Mouse (Mus musculus): Measurements from ENCODE around the gene Bgn.

Gene Bgn

DNA sequence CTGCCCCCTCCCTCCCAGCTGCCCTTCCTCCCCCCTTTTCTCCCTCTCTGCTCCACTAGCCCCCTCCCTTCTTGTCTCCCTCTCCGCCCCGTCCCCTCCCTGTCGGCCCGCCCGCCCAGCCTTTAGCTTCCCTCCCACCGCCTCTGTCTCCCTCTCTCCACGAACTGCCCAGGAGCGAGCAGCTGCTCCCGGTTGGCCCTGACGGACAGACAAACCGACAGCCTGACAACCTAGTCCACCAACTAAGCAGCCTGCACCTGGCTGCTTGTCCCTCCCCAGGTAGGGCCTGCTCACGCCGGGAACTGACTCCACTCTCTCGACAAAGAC, at the start of gene Bgn:
Gene Bgn (plus strand): TSS at position 119 of the 327 bp plus-strand sequence.
- DNase-seq (ENCODE audit: low spot score): no peak

DNA sequence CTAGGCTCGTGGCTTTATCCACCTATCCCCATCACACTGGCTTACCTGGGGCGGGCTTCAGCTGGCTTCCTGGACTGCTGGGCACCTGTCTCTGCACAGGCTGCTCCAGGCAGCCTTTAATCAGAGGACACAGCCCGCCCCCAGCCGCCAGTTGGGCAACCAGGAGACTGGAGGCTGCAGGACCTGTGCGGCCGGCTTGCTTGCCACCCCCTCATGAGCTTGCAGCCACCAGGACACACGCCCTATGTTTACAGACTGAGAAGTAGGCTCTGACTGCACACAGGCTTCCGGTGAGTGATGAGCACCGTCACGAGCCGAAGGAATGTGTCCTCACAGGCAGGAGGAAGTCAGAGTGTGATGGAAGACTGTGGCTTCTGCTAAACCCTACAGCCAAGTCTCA, 48.1 kb upstream of the Bgn start, which contains the start of gene Trex2:
Gene Trex2 (minus strand): TSS at position 93 of the 400 bp plus-strand sequence.
- no peak for DNase-seq (ENCODE audit: low spot score)

DNA sequence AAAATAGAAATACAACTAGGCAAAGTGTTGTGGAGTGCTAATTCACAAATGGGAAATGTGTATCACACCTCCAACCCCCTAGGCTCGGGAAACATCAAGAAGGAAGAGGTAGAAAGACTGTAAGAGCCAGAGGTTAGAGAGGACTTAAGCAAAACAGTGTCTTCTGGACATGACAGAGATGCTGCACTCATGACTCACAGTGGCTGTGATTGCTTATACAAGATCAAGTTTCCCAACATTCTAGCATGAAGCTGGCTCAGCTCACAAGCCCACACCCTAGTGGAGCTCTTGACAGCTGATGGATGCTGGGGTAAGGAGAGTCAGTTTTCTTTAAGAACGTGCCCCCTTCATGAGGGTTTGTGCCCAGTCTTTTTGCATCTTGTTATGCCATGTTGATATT, 42.0 kb upstream of the Bgn start:
- no peak for DNase-seq (ENCODE audit: low spot score)

DNA sequence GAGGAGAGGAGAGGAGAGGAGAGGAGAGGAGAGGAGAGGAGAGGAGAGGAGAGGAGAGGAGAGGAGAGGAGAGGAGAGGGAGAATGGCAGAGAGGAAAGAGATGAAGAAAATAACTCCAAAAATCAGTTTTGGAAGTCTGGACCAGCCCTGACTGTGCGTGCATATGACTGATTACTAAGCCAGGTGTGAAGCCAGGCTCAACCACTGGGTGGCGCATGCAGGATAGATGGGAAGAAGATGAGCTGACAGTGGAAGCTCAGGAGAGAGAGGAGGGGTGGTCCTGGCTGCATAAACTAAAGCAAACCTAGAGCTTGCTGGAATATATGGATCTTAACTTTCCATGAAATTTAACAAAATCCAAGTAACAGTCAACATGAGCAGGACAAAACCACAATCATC, 31.5 kb upstream of the Bgn start:
- peak; percentile 50 for DNase-seq (ENCODE audit: low spot score)

DNA sequence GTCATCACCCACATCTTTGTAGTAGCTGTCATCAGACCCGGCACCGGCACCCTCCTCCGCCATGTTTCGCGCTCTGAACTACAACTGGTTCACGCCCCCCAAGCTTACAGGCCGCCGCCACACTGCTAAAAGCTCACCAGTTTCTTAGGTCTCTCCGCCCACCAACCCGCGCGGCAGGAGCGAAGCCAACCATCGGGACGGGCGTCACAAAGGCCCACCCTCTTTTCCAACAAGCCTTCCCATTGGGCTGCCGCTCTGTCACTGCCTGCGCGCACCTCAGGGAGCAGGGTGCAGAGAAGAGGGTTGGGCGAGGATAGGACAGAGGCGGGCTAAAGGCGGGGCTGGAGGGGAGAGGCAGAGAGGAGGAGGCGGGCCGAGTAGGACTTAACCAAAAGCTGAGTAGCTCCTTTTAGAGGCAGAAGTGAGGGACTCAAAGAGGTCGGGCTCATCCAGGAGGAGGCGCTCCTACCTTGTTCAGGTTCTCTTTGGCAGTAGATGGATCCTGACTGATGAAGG, 24.5 kb upstream of the Bgn start, which contains the start of gene Haus7:
Gene Haus7 (minus strand): TSS at position 168 of the 516 bp plus-strand sequence.
- DNase-seq (ENCODE audit: low spot score): peak; percentile 88

DNA sequence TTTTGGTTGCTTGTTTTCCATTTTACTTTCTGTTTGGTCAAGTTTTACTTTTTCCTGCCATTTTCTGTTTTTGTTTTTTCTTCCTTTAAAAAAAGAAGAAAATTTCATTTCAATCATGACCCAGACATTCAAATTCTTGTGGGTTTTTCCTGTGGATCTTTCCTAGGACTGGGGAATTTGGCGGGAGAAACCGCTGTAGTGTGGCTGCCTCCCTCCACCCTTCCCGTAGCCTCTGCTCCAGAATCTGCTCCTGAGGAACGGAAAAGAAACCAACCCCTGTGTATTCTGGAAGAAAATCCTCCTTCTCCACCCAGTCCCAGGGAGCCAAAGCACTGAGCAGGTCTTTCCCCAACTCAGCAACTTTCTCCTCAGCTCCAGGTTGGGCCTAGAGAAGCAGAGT, 22.6 kb upstream of the Bgn start:
- no peak for DNase-seq (ENCODE audit: low spot score)

DNA sequence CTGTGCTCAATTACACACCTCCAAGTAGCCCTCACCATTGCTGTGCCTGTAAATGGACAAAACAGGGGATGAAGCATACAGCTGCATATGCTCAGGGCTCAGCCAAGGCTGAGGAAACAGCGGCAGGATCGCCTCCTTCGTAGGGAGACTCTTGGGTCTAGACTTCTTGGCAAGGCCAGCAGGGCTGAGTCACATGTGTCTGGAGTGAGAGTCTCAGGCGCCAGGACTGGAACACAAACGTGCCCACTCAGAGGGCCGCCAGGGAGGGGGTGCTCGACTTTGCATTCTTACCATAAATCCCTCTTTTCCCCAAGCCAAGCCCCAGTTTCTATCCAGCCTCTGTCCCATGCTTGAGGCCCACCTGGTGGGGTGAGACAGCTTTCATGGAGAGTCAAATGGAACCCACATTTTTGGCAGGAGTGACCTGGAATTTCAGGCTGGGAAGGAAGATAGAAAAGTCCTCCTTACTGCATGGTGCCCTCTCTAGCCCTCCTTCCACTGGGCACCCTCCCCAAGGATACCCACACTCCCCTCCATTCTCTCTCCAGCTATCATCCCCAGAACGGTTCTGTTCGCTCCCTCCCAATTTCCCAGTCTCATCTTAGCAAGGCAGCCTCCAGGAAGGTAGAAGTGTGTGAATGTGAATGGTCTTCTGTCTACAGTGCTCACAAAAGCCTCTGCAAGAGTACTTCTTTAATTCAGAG, 17.8 kb upstream of the Bgn start:
- DNase-seq (ENCODE audit: low spot score): peak; percentile 38

DNA sequence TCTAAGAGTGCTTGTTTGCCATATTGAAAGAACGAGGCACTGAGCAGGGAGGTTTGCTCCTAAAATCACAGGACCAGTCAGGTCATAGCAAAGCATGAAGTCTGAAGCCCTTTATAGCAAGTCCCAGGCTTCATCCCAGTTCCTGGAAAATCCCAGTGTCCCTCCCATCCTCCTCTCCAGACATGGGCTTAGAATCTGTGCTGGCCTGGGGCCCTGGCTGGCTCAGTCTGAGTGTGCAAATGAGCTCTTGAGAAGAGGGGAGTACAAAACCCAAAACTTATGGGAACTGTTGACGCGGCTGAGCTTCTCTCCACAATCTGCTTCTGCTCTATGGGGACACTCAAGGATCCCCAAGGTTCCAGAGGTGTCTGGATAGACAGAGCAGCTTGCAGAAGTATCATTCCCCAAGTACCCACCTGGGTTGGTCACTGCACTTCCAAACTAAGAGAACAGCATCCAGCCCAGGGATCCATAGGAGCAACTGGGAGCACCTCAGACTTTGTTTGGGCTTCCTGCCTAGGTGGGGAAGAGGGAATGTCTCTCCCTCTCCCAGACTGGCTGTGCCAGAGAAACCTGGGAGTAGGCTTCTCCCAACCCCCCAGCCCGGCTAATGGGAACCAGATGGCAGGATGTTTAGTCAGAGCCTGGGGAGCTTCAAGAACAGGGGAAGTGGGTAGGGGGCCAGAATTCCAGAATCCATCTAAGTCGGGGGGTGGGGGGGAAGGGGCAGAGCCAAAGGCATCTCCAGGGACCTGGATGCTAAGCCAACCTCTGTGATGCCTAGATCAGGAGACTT, 15.8 kb upstream of the Bgn start:
- no peak for DNase-seq (ENCODE audit: low spot score)

DNA sequence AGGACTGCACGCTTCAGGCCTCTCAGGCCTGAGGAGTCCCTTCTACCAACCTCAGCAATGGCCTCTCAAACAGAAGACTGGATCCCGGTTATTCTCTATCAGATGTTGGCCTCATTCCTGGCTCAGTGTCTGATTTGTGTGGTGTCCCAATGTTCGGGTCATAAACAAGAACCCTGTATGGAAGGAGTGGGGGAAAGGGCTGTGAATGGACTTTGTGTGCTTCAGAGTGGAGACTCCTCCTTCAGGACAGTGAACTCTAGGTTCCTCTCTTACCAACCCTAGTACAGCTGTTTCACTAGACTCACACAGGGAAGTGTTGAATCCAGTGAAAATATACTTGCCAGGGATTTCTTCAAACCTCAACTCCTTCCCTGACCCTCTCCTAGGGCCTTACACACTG, 15.1 kb upstream of the Bgn start:
- DNase-seq (ENCODE audit: low spot score): no peak

DNA sequence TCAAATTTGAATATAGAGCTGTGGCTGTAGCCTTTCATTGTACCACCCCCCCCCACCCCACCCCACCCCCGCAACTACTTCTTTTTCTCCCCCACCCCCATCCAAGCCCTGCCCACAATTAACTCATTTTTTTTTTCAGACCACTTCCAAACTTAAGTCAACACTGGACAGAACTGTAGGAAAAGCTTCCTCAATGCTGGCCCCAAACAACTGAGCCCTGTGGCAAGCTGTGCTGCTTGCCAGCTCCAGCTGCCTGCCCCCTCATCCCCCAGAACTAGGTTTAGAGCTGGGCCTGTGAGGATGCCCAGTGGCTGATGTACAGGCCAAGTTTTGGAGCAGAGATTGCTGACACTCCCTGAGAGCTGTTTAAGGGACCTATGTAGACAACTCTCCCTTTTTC, 14.7 kb upstream of the Bgn start:
- DNase-seq (ENCODE audit: low spot score): no peak

DNA sequence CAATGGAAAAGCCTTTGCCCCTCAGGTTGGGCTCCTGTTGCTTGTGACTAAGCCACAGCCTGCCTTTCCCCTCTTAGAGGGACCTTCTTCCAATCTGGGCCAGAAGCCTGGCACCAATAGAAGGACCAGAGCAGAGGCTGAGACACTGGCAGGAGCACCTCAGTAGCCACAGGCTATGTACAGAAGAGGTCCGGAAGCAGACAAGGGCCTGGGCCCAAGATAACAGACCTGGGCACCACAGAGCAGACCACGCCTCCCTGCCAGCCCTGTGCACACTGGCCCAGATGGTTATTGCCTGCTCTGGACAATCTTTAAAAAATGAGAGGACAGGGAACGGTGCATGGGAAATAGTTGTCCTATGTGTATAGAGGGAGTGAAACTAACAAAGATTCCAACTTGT, 11.6 kb upstream of the Bgn start:
- DNase-seq (ENCODE audit: low spot score): no peak

DNA sequence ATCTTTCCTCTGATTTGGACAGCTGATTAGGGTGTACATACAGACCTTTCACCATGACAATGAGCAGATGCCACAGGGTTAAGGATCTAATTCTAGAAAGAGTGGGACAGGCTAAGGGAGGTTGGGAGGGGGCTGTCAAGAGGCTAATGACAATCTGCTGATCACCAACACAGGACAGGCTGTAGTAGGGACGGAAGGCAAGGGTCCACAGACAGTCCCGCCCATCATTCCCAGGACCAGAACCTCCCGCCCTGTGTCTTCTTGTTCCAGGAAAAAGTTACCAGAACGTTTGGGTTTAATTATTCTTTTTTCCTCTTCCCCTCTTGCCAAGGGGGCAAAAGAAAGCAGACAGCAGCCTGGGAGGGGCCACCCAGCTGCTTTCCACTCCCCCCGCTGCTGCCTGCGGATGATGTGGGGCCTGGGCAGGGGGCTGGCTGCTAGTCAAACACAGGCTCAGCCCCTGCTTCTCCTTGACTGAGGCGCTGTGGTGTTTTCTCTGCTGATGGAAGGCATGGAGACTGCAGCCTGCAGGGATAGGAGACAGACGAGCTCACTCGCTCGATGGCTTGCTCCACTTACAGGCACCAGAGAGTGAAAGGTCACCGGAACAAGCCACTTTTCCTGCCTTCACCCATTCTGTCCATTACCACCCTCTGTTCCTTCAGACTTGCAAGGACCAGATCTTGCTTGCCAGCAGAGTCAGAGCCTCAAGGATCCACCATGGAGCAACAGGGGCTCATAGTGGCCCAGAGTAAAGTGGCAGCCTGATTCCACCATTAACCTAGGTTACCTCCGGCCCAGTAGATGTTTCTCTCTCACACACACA, 8.8 kb upstream of the Bgn start:
- no peak for DNase-seq (ENCODE audit: low spot score)

DNA sequence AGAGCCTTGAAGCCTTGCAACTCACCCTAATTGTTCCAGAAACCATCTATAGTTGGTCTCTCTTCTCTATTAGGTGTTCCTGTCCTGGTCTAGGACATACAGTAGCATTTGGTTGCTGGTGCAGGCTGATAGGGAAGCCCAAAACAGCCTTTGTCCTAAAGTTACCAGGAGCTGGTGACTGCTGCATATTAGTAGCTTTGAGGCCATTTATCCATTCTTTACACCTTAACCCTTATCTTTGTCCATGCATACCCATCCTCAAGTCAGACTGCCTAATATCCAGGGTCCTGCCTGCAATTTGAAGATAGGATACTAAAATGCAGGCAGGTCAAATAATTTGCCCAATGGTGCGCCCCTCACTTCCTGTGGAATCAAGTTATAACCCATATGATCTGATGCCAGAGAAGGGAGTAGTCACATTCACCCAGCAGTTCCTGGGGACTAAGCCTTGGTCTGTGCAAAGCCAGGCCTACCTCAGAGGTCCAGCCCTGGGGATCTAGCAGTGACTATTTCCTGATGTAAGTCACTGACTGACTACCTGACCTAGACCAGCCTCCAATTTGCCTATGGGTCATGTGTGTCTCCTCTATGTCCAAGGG, 7.6 kb upstream of the Bgn start:
- DNase-seq (ENCODE audit: low spot score): no peak

DNA sequence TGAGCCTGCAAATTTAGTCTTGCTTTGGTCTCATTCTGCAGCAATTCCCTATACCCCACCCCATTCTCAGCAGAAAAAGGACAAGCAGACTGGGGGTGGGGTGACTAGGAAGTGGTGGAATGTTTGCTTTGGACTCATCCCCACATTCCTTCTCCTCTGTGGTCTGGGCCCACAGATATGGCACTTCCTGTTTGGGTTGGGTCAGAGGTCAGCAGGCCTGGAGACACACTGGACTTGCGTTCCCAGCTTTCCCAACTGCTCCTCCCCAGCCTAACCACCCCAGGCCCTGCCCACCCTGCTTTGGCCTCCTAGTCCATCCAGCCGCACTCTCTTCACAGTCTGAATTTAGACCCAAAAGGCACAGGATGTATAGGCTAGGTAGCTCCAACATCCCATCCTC, 6.8 kb upstream of the Bgn start:
- DNase-seq (ENCODE audit: low spot score): no peak

DNA sequence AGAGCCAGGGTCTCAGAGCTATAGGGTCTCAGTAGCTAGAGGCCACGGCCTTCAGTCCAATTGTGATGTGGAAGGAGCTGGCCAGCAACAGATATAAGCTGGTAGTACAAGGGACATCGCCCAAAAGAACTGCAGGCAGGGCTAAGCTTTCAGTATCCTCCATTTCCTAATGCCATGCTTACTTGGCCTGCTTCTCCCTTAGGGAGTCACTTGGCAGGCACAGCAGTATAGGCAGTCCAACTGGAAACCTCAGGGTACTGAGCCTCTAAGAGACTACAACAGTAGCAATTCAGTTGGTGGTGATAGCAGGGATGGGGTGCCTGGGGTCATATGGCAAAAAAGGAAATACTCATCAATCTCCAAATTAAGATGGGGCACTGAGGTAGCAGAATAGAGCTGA, 5.9 kb upstream of the Bgn start:
- DNase-seq (ENCODE audit: low spot score): no peak

DNA sequence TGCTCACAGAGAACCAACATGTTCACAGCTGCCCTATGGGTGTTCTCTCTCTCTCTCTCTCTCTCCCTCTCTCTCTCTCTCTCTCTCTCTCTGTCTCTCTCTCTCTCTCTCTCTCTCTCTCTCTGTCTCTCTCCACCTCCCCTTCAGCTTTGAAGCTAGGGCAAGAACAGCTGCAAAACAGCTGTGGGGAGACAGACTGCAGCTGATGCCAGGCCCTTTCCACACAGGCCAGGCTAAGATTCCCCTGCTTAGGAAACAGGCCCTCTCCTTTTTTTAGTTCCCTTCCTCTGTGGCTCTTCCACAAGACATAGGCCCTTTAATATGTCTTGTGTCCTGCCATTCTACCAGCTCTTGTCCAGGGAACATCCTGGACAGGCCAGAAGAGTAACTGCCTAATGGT, 3.7 kb upstream of the Bgn start:
- no peak for DNase-seq (ENCODE audit: low spot score)

DNA sequence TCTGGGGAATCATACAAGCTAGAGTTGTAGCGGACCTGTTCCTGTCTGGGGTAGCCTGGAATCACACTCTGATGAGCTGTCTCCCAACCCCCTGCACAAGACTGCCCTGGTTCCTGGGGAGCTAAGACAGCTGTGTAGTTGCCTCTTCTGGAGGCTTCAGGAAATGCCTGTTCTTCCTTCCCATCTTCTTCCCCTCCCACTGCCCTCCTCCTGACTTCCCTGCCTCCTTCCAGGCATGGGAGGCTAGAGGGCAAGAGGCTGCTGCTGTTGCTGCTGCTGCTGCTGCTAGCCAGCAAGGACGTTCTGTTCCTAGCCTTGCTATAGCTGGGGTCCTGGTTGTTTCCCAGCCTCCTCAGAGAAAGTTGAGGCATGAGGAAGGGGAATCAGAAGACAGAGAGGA, 3.1 kb upstream of the Bgn start:
- DNase-seq (ENCODE audit: low spot score): no peak

DNA sequence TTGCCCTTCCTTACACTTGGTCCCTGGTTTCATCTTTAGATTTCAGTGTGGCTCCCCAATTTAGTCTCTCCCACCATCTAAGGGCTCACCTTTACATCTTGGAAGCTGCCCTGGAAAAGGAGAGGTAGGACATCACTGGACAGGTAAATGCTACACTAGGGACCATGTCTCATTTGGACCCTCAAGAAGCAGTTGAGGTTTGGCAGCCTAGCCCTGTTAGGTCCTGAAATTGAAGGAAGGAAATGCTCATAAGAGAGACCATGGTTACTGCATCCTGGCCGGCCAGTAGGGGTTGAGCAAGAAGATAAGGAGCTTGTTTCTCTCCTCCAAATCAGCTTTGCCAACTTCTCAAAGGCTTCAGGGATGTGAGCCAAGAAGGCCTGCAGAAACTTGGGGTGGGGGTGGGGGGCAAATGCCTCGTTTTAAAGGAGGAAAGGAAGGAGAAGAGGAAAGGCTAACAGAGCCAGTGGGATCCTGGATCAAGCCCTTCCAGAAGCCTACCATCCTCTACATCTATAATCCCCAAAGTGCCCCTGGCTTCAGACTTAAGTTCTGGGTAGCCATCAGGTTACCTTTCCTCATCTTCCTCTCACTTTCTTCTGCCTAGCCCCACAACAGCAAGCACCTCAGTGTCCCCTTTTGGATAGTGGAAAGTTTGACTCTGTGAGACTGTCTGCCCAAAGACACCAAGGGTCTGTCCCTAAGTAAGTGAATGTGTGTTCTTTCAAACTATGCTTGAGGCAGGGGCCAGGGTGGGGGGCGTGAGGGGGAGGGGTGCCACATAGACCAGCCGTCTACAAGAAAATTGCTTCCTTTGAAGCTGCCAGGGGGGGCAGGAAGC, 539 bp upstream of the Bgn start:
- no peak for DNase-seq (ENCODE audit: low spot score)

DNA sequence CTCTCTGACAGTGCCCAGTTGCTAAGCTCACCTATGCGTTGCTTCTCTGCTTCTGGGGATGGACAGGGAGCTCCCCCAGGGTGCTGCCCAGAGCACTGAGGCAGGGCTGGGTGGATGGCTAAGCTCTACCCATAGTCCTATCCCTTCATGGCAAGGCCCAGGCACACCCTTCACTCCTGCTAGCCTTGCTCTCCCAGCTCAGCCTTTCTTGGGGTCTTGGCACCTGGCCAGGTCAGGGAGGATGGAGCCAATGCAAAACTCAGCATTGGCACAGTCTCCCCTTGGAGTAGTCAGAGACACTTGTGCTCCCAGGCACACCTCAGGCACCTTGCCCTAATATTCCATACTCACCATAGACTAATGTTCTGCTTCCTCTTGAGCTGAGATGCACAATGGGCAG, 674 bp downstream of the Bgn start:
- no peak for DNase-seq (ENCODE audit: low spot score)

DNA sequence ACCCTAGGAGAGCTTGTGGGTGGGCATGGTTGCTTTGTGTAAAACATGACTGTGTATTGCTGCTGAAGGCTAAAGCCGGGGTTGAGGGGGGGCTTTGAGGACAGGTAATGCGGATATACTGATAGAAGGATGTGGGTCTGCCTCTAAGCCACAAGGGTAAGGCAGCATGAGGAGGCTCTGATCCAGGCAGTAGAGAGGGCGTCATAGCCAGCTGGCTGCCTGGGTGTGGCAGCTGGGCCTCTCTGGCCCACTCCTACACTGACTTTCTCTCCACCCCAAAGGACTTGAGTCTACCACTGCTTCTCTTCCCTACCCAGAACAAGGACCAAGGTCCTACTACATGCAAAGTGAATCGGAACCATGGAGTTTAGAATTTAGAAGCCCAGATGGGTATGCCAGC, 1.5 kb downstream of the Bgn start:
- DNase-seq (ENCODE audit: low spot score): no peak

DNA sequence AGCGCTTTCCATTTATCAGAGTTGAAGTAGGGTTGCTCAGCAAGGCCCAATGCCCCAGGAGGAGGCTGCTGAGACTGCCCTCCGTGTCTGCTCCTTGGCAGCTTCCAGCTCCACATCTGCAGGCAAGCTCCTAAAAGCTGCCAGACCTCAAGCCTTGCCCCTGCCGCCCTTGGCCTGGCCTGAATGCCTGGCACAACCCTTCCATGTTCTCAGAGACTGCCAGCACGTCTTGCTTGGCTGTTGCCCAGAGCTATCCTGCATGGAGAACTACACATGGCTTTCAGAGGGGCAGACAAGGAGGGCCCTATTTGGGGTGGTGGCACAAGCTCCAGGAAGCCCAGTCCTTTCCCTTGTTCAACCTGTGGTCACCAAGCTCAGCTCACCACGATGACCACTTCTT, 3.5 kb downstream of the Bgn start:
- peak; percentile 20 for DNase-seq (ENCODE audit: low spot score)

Data from ovary, postnatal 36 days (tissue).